Mouse (Mus musculus) spleen, adult 18-20 months (tissue): ENCODE data around the gene Fgf9.

Experiments
- DNase-seq, 2 experiments: peaks; one replicate each; pipeline ENCODE4 v3.0.0; 2022; ENCODE audit warnings: mixed read lengths in 2 of 2

Gene Fgf9

DNA sequence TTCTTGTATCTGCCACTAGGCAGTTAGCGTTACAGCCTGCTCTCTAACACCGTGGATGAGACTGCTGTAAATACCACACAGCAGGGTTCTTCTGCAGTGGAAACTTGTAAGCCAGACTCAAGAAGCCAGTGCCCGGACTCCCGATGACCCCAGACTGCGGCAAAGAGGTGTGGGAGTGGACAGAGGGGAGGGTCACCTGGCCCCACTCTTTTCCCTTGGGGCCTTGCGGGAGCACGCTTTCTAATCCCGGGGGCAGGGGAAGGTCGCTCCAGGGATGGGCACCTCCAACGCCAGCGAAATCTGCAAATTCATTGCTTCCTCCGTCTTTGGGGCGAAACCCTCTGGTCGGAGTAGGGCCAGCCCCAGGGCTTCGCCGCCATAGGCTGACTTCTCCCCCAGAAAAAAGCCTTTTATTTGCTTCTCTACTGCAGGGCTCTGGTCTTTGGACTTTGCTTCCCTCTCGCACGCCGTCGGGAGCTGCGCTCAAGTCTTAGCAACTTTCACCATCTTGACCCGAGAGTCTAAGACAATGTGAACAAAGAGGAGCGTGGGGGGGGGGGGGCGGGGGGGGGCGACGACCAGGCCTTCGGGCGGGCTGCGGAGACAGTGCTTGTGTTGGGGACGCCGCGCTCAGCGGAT lies at the start of gene Fgf9:
Gene Fgf9, plus strand, starts transcription at position 67 of the 639 bp plus-strand sequence.
- no peak for DNase-seq

DNA sequence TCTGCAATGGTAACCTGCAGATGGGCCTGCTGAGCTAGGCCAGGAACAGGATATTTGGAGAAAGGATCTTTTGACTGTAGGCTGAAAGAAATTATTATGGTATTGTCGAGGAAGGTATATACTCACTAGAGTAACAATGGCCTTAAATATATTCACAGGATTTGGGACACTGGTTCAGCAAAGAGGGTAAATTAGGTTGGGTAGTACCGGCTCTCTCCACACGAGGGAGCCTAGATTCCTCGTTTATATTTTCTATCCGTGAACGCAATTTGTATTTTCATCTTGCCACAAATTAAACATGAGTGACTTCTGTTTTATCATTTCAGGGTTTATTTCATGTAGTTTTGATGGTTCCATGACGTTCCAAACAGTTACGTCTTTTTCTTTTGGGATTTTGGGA lies 35.8 kb upstream of the Fgf9 start:
- peak in 1 of 2 experiments; percentile 46 for DNase-seq

DNA sequence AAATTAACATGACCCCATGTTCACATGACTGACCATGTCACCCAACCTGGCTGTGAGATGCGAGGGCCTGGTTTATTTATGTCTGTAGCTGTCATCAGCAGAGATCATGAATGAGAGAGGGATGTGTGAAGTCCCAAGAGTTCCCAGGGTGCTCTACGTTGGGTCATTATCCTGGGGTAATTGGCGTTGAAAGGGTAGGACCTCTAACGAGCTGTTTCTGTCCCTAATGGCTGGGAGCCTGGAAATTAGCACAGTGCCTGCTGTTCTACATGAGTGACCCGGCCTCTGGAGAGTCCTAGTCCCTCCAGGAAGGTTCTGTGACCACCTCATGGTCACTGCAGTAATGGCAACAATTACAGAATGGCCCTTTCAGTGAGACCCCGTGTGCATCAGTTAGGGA lies 34.2 kb upstream of the Fgf9 start:
- no peak for DNase-seq

DNA sequence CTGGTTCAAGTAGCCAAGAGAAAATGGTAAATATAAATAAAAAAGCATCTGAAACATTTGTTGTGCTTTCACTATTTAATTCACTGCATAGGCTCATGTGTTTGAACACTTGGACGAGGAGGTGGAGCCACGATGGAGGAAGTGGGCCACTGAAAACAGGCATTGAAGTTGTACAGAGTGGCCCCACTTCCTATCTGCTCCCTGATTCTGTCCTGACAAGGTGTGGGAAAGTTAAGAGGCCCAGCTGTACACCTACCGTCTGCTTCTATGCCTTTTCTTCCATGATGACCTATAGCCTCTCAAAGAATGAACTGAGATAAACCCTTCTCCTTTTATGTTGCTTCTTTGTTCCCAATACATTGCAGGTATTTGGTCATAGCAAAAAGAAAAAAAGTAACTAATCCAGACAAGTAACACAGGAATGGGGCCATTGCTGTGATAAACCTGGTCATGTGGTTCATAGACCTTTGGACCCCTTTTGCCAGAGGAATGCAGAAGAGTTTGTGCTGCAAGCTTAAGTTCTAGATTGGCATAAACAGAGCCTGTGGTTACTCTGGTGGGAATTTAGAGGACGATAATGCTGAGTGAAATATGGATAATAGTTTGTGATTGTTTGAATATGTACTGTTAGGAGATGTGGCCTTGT lies 23.6 kb upstream of the Fgf9 start:
- no peak for DNase-seq

DNA sequence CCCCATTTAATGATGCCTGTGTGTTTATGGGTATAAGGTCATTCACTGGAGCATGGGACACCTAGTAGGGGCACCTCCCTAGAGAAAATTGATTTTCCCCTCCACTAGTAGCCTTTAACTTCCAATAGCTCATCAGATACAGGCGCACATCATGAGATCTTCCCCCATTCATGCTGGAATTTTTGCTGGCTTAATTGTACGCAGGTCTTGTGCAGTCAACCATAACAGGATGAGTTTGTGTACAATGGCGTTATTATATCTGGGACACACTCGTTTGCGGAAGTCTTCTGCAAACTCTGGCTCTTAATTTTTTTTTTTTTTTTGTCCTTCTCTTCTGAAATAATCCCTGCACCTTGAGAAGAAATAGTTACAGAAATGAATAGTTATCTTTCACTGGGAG lies 19.7 kb upstream of the Fgf9 start:
- DNase-seq, result no peak

DNA sequence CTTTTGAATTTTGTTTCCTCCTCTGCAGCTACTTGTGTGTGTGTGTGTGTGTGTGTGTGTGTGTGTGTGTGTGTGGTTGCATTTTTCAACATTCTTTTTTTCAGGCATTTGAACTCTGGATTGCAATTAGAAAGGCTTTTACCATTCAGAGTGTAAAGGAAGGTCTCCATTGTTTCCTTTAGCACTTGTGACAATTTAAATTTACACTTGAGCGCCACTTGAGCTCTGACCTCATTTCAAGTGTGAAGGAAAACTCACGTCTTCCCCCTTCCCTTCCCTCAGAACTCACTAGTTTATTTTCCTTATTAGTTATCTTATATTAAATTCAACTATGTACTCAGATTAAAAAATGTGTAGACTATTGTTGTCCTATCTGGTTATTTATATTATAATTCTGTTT lies 2.8 kb upstream of the Fgf9 start:
- DNase-seq, result no peak

DNA sequence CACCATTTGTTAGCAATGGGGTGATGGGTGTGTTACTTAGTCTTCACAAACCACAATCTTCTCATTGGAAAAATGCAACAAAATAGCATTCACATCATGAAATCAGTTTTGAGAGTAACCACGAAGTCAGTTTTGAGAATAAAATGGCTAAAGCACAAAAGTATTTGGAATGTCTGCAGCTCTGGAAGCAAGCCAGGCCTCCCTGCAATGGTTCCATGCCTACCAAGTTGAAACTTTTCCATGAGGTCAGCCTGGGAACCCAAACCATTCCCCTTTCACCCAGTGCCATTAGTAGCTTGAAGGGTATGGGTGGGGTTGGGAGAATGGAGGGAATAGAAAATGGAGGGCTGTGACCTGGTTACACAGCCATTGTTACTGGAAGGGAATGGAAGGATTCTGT lies 1.7 kb upstream of the Fgf9 start:
- DNase-seq, result no peak

DNA sequence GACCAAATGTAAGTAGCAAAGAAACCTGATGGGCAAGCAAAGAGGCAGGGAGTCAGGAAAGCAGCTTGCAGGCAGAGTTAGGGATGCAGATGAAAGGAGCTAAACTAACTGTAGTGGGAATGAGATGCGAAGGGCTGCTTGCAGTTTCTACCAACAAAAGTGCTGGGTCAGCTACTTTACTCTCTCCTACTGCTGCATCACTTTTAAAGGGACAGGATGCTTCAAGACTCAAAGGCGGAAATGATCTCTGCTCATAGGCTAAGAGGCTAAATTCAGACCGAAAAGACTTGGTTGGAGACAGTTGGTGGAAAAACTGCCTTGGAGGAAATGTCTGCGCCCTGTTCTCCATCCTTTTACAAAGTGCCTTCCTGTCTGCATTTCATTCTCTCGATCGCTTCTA lies 420 bp upstream of the Fgf9 start:
- DNase-seq, result no peak

DNA sequence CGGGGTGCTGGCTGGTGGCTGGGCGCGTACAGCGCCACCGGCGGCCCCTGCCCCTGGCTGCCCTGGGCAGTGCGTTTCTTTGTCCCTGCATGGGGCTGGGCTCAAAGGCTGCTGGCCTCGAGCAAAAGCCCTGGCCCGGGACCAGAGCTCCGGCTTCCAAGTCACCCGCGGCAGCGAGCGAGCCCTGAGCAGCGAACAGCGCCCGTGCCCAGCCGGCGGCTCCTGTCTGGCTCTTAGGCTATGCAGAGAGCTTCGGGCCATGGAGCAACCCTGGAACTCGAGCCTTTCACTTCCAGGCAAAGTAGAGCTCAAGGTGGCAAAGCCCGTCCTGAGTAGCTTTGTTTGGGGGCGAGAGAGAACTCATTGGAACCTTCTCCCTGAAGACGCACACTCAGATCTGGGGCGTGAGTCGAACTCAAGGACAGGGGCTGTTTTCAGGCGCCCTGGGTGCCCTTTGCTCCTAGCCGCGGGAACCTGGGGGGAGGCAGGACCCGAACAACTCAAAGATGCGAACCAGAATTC lies 834 bp downstream of the Fgf9 start:
- peak in 1 of 2 experiments; percentile 25 for DNase-seq

DNA sequence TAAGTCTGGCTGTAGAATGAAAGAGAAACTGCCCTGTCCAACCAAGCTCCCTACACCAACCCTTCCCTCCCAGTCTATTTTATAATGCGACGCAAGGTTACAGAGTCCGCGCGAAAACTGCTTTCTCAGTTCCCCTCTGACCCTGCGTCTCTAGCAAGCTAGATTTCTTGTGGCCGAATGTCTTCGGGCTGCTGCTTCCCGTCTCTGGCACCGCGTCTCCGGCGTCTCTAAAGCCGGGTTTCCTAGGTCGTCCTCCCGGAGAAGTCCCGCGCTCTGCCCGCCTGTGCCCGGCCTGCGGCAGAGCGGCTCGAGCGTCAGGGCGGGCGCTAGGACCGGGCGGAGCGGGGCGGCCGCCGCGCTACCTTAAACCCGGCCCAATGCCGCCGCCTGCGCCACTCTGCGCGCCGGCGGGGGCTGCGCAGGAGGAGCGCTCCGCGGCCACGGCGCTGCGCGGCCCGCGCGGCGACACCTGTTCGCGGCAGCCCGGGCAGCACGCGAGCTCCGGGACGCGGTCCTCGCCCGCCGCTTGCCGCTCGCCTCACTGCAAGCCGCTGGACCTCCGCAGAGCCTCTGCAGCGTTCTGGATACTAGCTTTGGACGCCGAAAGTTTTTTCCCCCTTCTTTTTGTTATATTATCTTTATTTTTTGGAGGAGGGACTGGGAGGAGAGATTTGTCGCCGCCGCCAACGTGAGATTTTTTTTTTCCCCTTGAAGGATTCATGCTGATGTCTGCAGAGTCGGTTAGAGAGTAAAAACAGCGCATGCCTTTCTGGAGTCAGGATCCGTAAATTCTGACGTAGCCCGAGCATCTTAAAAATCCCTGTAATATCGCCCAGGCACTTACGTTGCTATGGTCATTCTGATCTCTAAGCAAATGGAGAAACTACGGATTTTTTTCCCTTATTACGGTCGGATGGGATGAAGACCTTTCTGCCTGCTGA lies 1.8 kb downstream of the Fgf9 start:
- peak; percentile 22 to 63 for DNase-seq

DNA sequence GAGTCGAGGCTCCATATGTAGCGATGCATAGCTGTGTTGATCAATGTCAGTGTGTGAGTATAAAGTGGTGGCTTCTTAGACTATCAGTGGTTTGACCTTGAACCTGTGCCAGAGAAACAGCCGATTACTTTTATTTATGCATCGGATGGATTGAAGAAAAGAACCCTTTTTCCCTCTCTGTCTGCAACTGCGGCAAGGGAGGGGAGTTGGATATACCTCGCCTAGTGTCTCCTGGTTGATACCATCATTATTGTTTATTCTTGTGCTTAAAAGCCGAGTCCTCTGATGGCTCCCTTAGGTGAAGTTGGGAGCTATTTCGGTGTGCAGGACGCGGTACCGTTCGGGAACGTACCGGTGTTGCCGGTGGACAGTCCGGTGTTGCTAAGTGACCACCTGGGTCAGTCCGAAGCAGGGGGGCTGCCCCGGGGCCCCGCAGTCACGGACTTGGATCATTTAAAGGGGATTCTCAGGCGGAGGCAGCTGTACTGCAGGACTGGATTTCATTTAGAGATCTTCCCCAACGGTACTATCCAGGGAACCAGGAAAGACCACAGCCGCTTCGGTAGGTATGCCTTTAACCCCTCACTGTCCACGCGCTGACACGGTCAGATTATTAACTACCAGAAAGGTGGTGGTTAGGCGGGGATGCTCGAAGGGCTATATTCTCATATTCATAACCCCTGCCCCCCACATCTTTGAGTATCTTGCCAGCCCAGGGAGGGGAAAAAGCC lies 2.6 kb downstream of the Fgf9 start:
- peak in 1 of 2 experiments; percentile 6 for DNase-seq

DNA sequence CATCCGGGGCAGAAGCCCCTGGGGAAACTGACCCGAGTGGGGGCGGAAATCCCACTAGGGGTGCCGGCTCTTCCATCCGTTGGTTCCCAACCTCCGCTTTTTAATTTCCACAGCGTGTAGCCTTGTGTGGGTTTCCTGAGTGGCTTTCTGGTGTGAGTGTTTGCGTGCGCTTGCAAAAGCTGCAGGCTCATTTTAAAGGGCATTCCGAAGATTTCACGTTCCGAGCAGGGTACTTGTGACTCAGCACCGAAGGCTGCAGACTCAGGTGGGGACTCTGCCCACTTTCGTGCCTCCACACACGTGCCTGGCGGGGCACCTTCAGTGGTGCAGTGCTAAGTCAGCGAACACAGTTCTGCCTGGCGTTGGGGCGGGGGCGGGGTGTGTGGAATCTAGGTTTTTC lies 3.6 kb downstream of the Fgf9 start:
- peak in 1 of 2 experiments; percentile 8 for DNase-seq

DNA sequence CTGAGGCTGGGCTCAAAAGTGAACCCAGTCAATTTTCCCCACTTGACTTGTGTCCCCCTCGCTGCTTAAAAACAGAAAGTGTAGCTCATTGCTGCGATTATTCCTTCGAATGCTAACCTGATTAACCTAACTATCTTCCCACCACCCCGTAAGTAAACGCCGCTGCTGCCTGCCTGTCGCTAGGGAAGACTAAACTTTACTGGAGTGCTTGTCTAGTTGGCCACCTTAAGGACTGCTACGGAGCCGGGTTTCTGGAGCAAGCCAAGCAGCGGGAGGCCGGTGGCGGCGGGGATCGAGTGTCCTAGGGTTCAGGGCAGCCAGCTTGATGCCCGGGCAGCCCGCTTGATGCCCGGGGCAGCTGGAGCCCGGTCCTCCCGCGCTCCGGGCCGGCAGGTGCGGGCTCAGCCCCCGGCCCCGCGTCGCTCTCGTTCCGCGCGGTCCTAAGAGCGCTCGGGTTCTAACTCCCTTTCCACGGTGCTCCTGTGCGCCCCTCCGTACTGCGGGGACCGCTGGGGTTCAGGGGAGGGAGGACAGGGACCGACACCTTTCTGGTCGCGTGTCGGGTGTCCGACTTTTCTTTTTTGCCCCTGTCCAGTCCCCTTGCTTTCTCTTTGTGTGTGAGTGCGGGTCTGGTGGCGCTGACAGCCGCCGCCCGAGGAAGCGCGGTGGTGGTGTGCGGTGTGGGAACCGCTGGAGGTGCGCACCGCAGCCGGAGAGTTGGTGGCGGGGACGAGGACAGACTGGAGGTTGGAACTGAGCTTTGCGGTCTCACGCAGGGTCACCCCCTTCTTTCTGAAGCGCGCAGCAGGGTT lies 4.5 kb downstream of the Fgf9 start:
- DNase-seq, result peak in 1 of 2 experiments; percentile 14

DNA sequence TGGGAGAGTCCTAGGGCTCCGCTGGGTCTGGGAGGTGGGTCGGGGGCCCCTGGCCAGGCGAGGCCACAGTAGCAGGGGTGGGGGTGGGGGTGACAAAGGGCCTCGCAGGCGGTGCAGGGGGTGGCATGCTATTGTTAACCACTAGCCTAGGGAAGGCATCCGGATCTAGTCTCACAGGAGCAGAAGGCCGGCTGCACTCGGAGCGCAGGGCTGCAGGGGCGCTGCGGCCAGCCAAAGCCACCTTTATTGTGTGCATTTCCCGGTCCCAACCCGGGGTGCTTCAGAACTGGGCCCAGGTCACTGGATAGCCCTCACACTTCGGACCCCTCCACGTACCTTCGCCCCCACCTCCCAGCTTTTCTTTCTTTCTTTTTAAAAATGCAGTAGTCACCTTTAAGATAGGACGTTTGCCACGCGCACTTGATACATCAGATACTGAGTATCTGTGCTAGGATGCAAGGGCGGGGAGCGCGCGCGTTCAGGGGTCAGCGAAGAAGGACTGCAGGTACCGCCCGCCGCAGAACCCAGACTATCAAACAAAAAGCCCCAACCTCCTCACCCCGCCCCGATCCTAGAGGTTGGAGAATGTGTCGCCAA lies 5.2 kb downstream of the Fgf9 start:
- DNase-seq, result peak in 1 of 2 experiments; percentile 12

DNA sequence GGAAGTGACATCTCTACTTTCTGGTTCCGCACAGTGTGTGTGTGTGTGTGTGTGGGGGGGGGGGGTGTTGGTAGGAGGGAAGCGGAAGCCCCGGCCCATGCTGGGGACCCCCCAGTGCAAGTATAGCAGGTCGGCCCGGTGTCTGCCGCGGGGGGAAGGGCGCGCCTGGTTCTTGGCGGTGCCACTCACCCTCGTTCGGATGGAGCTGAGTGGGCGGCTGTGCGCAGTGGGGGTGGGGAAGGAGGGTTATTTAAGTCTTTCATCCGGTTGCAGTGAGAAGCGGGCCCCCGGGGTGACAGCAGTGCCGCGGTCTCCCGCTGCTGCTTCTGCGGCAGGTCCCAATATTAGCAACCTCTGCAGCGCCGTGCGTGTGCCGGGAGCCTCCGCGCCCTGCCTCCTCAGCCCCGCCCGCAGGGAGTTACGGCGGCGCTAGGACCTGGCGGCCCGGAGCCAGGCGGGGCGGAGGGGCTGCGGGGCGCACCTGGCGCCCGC lies 5.7 kb downstream of the Fgf9 start:
- peak; percentile 9 to 24 for DNase-seq

DNA sequence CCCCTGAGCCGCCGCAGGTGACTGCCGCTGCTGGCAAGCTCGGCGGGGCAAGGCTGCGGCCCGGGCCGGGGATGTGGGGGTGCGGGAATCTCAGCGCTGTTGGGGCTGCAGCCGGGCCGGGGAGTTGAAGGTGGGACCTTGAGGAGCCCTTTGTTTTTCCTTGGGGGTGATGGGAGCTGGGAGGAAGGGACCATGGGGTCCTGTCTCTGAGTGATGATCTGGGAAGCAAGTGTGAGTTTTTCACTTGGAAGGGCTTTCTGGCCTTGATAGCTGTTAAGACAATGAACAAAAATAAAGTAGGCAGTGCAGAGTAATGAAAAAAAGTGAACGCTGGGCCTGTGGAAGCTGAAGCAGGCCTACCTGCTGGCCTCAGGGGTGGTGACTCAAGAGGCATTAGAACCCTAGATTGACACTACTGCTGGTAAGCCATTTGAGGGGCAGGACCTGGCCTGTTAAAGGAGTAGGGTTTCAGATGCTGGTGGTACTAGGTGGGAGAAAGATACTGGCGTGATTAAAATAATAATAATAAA lies 6.4 kb downstream of the Fgf9 start:
- DNase-seq, result peak in 1 of 2 experiments; percentile 5

DNA sequence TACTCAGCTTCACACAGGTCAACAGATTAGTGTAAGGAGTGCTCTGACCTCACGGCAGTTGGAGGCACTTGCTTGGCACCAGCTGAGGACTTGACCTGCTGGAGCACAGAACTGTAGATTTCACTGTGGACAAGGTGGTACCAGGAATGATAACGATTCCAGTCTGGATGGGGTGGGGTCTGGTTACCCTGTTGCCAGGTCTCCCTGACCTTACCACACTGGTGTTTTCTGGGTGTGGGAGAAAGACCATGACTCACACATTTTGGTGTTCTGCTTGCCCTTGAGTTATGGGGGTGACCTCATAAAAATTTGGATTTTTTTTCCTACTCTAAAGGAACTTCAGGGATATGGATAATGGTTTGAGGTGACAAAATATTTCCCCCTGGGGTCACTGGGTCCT lies 9.1 kb downstream of the Fgf9 start:
- no peak for DNase-seq

DNA sequence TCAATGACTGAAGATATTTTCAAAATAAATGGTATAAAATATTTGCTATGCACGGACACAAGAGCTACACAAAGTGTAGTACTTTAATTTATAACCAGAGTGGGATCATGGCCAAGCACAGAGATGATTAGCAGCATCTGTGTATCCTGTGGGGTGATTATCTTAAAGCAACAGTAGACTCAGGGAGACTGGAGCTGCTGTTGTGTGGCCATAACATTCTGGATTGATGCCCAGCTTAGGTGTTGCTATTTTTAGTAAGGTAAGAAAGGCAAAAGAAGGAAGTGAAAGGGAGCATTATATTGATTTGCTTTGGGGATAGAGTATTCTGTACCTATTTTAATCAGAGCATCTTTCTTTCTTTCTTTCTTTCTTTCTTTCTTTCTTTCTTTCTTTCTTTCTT lies 11.6 kb downstream of the Fgf9 start:
- no peak for DNase-seq

DNA sequence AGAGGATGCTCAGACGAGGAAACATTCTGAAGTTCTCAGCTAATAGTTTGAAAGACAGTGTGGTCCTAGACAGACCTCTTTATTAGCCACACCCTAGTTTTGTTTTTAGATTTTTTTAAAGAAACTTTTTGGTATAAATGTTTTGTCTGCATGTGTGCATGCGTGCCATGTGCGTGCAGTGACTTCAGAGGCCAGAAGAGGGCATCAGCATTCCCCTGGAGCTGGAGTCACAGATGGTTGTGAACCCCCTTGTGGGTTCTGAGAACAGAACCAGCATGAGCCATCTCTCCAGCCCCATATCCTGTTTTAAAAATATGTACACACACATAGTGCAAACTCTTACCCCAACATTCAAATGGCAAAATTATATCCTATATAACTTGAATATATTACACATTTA lies 13.9 kb downstream of the Fgf9 start:
- DNase-seq, result no peak

DNA sequence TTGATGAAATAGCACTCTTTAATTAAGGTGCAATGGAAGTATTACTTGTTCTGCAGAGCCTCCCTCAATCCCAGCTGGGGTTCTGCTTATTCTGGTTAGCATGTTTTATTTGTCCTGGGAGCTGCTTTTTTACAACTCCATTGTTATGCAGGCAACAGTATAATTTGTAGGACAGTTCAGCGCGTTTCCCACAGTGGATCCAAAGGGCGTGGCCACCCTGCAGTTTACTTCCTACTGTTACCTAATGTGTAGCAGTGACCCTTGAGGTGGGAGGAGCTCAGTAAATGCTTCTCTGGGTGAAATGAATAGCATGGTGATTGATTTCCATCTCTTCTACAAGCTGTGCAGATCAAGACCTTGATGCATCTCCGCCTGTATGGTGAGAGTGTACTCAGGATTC lies 17.0 kb downstream of the Fgf9 start:
- no peak for DNase-seq

DNA sequence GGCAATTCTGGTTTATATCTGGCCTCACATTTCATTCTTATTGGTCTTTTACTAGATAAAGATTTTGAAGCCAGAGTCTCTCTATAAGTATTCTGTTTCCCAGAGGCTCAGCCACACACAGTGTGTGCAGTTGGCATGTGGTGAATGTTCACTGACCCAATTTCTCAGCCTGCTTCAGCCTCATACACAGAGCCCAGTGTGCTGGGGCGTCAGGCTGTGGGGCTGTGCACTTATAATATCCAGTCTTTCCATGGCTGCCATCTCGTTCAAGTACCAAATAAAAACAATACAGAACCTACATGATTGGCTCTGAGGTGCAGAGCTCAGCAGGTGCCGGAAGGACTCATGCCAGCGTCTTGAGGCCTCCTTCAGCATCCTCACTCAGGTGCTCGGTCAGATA lies 19.1 kb downstream of the Fgf9 start:
- no peak for DNase-seq
